Mouse (Mus musculus) spleen, adult 2 months (tissue): ENCODE results near the gene Rnh1.

ENCODE experiments used
- CTCF ChIP-seq: fragments of 200-500 bp; IDR thresholded peaks from 2 replicates; pipeline ENCODE4 v1.5.1; 2011; ENCODE audit warnings: mild to moderate bottlenecking, inconsistent platforms; ENCODE audit not compliant: insufficient read depth, insufficient read length, insufficient replicate concordance; ENCODE audit errors: extremely low read depth
- POLR2A ChIP-seq: fragments of 200-500 bp; IDR thresholded peaks from 2 replicates; pipeline ENCODE4 v1.6.1; 2011; ENCODE audit warnings: low read depth, low read length, inconsistent platforms

DNA sequence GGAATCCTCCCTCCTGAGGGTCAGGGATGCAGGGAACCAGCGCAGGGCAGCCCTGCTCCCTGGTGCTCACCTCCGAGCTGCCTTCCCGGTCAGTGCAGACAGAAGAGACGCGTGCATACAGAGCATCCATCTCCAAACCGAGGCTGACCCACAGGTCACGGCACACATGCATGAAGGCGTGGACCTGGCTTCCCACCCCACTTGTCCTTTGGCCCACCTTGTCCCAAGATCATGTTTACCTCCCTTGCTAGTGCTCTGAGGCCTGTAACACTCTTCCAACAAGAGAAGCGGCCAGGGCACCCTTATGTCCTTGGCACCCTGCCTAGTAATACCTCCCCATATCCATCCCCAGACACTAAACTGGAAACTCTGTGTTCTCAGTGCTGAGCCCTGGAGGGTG lies 56.8 kb downstream of the Rnh1 start:
- TF ChIP-seq CTCF (no peak), POLR2A (no peak)
